Mouse (Mus musculus) heart, postnatal 0 days (tissue): ENCODE results near the gene Uhrf1. TPM values are rescaled to one million over a fixed set of nuclear protein-coding genes. Genes with fewer than 3 reads are reported as not detected.

ENCODE experiments used
- ATAC-seq: fragments of 200-750 bp; cut with Nextera tagmentation; 2 replicates; pipeline ENCODE4 v1.8.0; 2017; ENCODE audit warnings: low read depth, moderate number of reproducible peaks, moderate library complexity; ENCODE audit not compliant: insufficient read depth
- DNase-seq: peaks from one replicate; pipeline ENCODE4 v3.0.0-alpha.2; 2016; ENCODE audit warnings: low spot score
- H3K27ac ChIP-seq: fragments of 300-500 bp; sonication (generic); 2 replicates; pipeline ENCODE4 v1.5.1; 2014; ENCODE audit warnings: low read depth, mild to moderate bottlenecking
- H3K27me3 ChIP-seq: fragments of 300-500 bp; sonication (generic); 2 replicates; pipeline ENCODE4 v1.6.1; 2014; ENCODE audit warnings: low read length, mixed read lengths; ENCODE audit not compliant: control insufficient read depth, insufficient read depth
- H3K36me3 ChIP-seq: fragments of 300-500 bp; sonication (generic); replicated peaks from 2 replicates; pipeline ENCODE4 v1.6.1; 2014; ENCODE audit warnings: low read length, mixed read lengths; ENCODE audit not compliant: control insufficient read depth, insufficient read depth
- H3K4me1 ChIP-seq: fragments of 300-500 bp; sonication (generic); 2 replicates; pipeline ENCODE4 v1.6.1; 2014; ENCODE audit warnings: antibody characterized with exemption; ENCODE audit not compliant: control insufficient read depth, insufficient read depth
- H3K4me2 ChIP-seq: fragments of 300-500 bp; sonication (generic); 2 replicates; pipeline ENCODE4 v1.6.1; 2014; ENCODE audit warnings: low read depth, mild to moderate bottlenecking, low read length, moderate library complexity
- H3K4me3 ChIP-seq: fragments of 300-500 bp; sonication (generic); 2 replicates; pipeline ENCODE4 v1.5.1; 2014; ENCODE audit warnings: low read depth, low read length
- H3K9ac ChIP-seq: fragments of 300-500 bp; sonication (generic); replicated peaks from 2 replicates; pipeline ENCODE4 v1.6.1; 2014; ENCODE audit warnings: low read depth, low read length, mixed read lengths
- H3K9me3 ChIP-seq: fragments of 300-500 bp; sonication (generic); replicated peaks from 2 replicates; pipeline ENCODE4 v1.6.1; 2016; ENCODE audit warnings: low read length; ENCODE audit not compliant: control insufficient read depth
- CTCF ChIP-seq: IDR thresholded peaks from 2 replicates; pipeline ENCODE4 v1.5.1; 2016; ENCODE audit warnings: antibody characterized with exemption, control low read depth, low read depth
- EP300 ChIP-seq: IDR thresholded peaks from 2 replicates; pipeline ENCODE4 v1.6.1; 2016; ENCODE audit warnings: antibody characterized with exemption, low read depth
- WGBS: fragments of 180-500 bp; shearing (Covaris S2); extraction: QIAGEN DNeasy Blood & Tissue Kit; methylation state at CpG from one replicate; pipeline ENCODE4 v1.1.7; 2014; 5-methylcytosine and 5-hydroxymethylcytosine counted together
- polyA plus RNA-seq: library from polyadenylated mRNA; unstranded; fragments of >200 nt; fragmentation: Nextera tagmentation; extraction: Ambion mirVana; gene quantifications from 2 replicates; pipeline ENCODE4 v1.2.1, GENCODE M21; 2015
- total RNA-seq: library from RNA; depleted of rRNA; stranded (reverse); fragments of >200 nt; gene quantifications from 2 replicates; pipeline ENCODE4 v1.2.3, GENCODE M21; 2014; ENCODE audit warnings: low replicate concordance

The Uhrf1 gene
- total and polyA plus RNA-seq, 2 experiments from 2014 or later, result 13.2 to 26.8 TPM

GRCm38 (mm10) chr17:56289371-56290331 lies 13.5 kb upstream of the Uhrf1 start:
- WGBS, result 3% methylated on average over 23 of the region's 23 CpGs
- peak overlapping the region; percentile 70 for H3K4me2 ChIP-seq

GRCm38 (mm10) chr17:56290388-56291170 lies 12.5 kb upstream of the Uhrf1 start:
- peak overlapping the region; percentile 70 for H3K4me2 ChIP-seq
- WGBS, result 3% methylated on average over 17 of the region's 17 CpGs
- peak; percentile 89 for ATAC-seq

More at GRCm38 (mm10) chr17:56289371-56290331, 13.5 kb upstream of the Uhrf1 start:
- TF ChIP-seq CTCF, result no peak
- no peak for TF ChIP-seq EP300
- Histone ChIP-seq H3K27me3 (no peaks in the 10 kb centered on the region), H3K9ac (peak overlapping the region; percentile 57), H3K36me3 (peaks cover 25% of the 10 kb centered on the region), H3K4me3 (peak overlapping the region; percentile 58), H3K27ac (peak overlapping the region; percentile 93), H3K4me1 (peaks cover 27% of the 10 kb centered on the region), H3K9me3 (no peaks in the 10 kb centered on the region)
- ATAC-seq (peak; percentile 28), DNase-seq (peak; percentile 54)

GRCm38 (mm10) chr17:56291171-56291511 lies 12.0 kb upstream of the Uhrf1 start:
- Histone ChIP-seq H3K9ac (peak overlapping the region; percentile 35), H3K27ac (peak overlapping the region; percentile 93), H3K9me3 (no peaks in the 10 kb centered on the region), H3K4me1 (peaks cover 27% of the 10 kb centered on the region), H3K36me3 (peaks cover 10% of the 10 kb centered on the region), H3K4me3 (no peak overlapping the region), H3K27me3 (no peaks in the 10 kb centered on the region), H3K4me2 (peak overlapping the region; percentile 70)
- 5% methylated on average over 16 of the region's 16 CpGs for WGBS
- TF ChIP-seq EP300 (0 out of 2 replicates have a peak, but pooled peaks have one; percentile 31), CTCF (peak; percentile 89)
- DNase-seq, result peak; percentile 95
- peak; percentile 87 for ATAC-seq

More at GRCm38 (mm10) chr17:56290388-56291170, 12.5 kb upstream of the Uhrf1 start:
- Histone ChIP-seq H3K27ac (peak overlapping the region; percentile 93), H3K9ac (peak overlapping the region; percentile 57), H3K4me3 (peak overlapping the region; percentile 58), H3K9me3 (no peaks in the 10 kb centered on the region), H3K4me1 (peaks cover 27% of the 10 kb centered on the region), H3K36me3 (peaks cover 16% of the 10 kb centered on the region), H3K27me3 (no peaks in the 10 kb centered on the region)
- TF ChIP-seq CTCF, result no peak
- peak; percentile 14; the same call in 1 of the 2 replicates for TF ChIP-seq EP300
- DNase-seq, result peak; percentile 92

- Histone ChIP-seq H3K27me3 (no peaks in the 10 kb centered on the region), H3K9ac (peak overlapping the region; percentile 35; the same call in 1 of the 2 replicates), H3K36me3 (peaks cover 2% of the 10 kb centered on the region; the same call in 1 of the 2 replicates), H3K4me1 (peaks cover 27% of the 10 kb centered on the region), H3K9me3 (no peaks in the 10 kb centered on the region), H3K27ac (peak overlapping the region; percentile 93), H3K4me2 (no peak overlapping the region; the same call in 1 of the 2 replicates), H3K4me3 (no peak overlapping the region)
- TF ChIP-seq EP300 (no peak), CTCF (no peak)
- DNase-seq (no peak), ATAC-seq (no peak)
- 78% methylated on average over 7 of the region's 7 CpGs for WGBS
These were observed 11.2 kb upstream of the Uhrf1 start for GRCm38 (mm10) chr17:56291826-56292475.
